19 mouse cellular contexts compared by ENCODE assay signal in genomic region chr9:67579541-67579940, GRCm38 (mm10). TPM values are rescaled to one million over a fixed set of nuclear protein-coding genes. Genes with fewer than 3 reads are reported as not detected.
DNase-seq lines count a peak whose midpoint lies in the region; ATAC-seq and TF ChIP-seq lines count a peak whose summit lies in the region.
"Had no signal": no experiment of that assay in that cellular context is flagged by ENCODE, and none has a peak within 500 bp of the region (broad histone marks: within the 10 kb centered on the region; RNA-seq: fewer than 3 reads in every experiment).

No protein-coding gene starts in this region.

- peaks cover 68% of the 10 kb centered on the region for H3K4me1 ChIP-seq in heart, postnatal 0 days (ENCODE audit: control insufficient read depth, insufficient read depth)
- H3K4me1 ChIP-seq: forebrain, embryonic 15.5 days had no signal

- DNase-seq in adrenal gland, postnatal 14 days, result peak; percentile 29
- no peak for DNase-seq in adrenal gland, postnatal 10 days
- no peak for DNase-seq in heart, postnatal 0 days (ENCODE audit: low spot score)
- no peak for DNase-seq in heart, adult 18-20 months
- DNase-seq in NIH3T3 (ENCODE audit: low read depth), result peak; percentile 9
- DNase-seq in gonadal fat pad, adult 2 months (ENCODE audit: low read depth), result peak; percentile 96
- no peak for DNase-seq in spleen, adult 12 weeks (ENCODE audit: low spot score)
- DNase-seq: adrenal gland, postnatal 25 days; cerebellum, adult 2 months; cerebellum, postnatal 10 days; gastrocnemius, postnatal 14 days; heart, postnatal 14 days; kidney, adult 11 months; kidney, adult 9 months had no signal

- H3K27me3 ChIP-seq in heart, postnatal 0 days (ENCODE audit: control insufficient read depth, insufficient read depth, low read length), result no peaks in the 10 kb centered on the region
- H3K27me3 ChIP-seq: forebrain, embryonic 15.5 days; heart, embryonic 12.5 days; hindbrain, embryonic 13.5 days had no signal

- no peak for TF ChIP-seq CTCF in heart, postnatal 0 days (IDR thresholded peaks at IDR 0.05; ENCODE audit: low read depth)

- WGBS in heart, postnatal 0 days, result 88% methylated on average over 1 of the region's 1 CpGs

- H3K4me3 ChIP-seq in heart, postnatal 0 days (ENCODE audit: low read depth, low read length), result no peak overlapping the region
- H3K4me3 ChIP-seq: embryonic facial prominence, embryonic 10.5 days; forebrain, embryonic 15.5 days; heart, embryonic 12.5 days; hindbrain, embryonic 13.5 days had no signal

- no peak for TF ChIP-seq EP300 in heart, postnatal 0 days (IDR thresholded peaks at IDR 0.05; ENCODE audit: low read depth)

- H3K36me3 ChIP-seq in heart, postnatal 0 days (replicated peaks; ENCODE audit: control insufficient read depth, insufficient read depth, low read length), result no peaks in the 10 kb centered on the region
- H3K36me3 ChIP-seq: embryonic facial prominence, embryonic 10.5 days; forebrain, embryonic 15.5 days; heart, embryonic 12.5 days; hindbrain, embryonic 13.5 days had no signal

- ATAC-seq in heart, postnatal 0 days (ENCODE audit: insufficient read depth, low read depth), result no peak
- ATAC-seq: forebrain, embryonic 15.5 days; hindbrain, postnatal 0 days had no signal

- no peak overlapping the region for H3K9ac ChIP-seq in heart, postnatal 0 days (replicated peaks; ENCODE audit: low read depth, low read length)
- H3K9ac ChIP-seq: forebrain, embryonic 15.5 days; heart, embryonic 12.5 days; hindbrain, embryonic 13.5 days had no signal

- H3K4me2 ChIP-seq in heart, postnatal 0 days (ENCODE audit: low read depth, low read length), result no peak overlapping the region
- H3K4me2 ChIP-seq: forebrain, embryonic 15.5 days; heart, embryonic 12.5 days; hindbrain, embryonic 13.5 days had no signal

- peak overlapping the region; percentile 91 for H3K27ac ChIP-seq in heart, postnatal 0 days (ENCODE audit: low read depth)
- H3K27ac ChIP-seq: embryonic facial prominence, embryonic 10.5 days; forebrain, embryonic 15.5 days; hindbrain, embryonic 13.5 days; hindbrain, postnatal 0 days had no signal

- no peaks in the 10 kb centered on the region for H3K9me3 ChIP-seq in heart, postnatal 0 days (replicated peaks; ENCODE audit: control insufficient read depth, low read length)
- H3K9me3 ChIP-seq: embryonic facial prominence, embryonic 10.5 days; forebrain, embryonic 15.5 days; heart, embryonic 12.5 days; hindbrain, embryonic 13.5 days had no signal

RNA-seq across cellular contexts. Expression of gene Tln2, which starts 20.0 kb away (rescaled TPM):
- 24.6 and 27.1 TPM in 2 replicates for total RNA-seq in adrenal gland, postnatal 14 days (2021)
- total RNA-seq in adrenal gland, postnatal 10 days (2021), result 10 to 100 TPM; 22.6 to 40.1 TPM
- 92.4 and 92.6 TPM in 2 replicates for total RNA-seq in heart, postnatal 0 days (2014; rRNA removed; ENCODE audit: low replicate concordance)
- 67.0 and 75.3 TPM in 2 replicates for polyA plus RNA-seq in heart, postnatal 0 days (2015; fragmentation: Nextera tagmentation; extraction: Ambion mirVana)
- total RNA-seq in heart, adult 18-20 months (2021), result 10 to 100 TPM; 73.7 to 80.4 TPM
- polyA plus RNA-seq in gonadal fat pad, adult 2 months (2012; rRNA removed), result 29.3 and 36.0 TPM in 2 replicates

Comparison
In these comparisons a context has a peak if more than half of its experiments do, and no peak if none do; other contexts are left out.
1. DNase-seq: peak in adrenal gland, postnatal 14 days (single experiment), NIH3T3 (single experiment) and gonadal fat pad, adult 2 months (single experiment); none in adrenal gland, postnatal 10 days (single experiment), heart, postnatal 0 days (single experiment), heart, adult 18-20 months (0 of 2) and spleen, adult 12 weeks (single experiment).